Mouse (Mus musculus): ENCODE data around the gene Grk2. TPM values are rescaled to one million over a fixed set of nuclear protein-coding genes. Genes with fewer than 3 reads are reported as not detected.

Grk2 gene
- polyA plus RNA-seq, 1 experiment from 2014 or later: 74.9 TPM

DNA sequence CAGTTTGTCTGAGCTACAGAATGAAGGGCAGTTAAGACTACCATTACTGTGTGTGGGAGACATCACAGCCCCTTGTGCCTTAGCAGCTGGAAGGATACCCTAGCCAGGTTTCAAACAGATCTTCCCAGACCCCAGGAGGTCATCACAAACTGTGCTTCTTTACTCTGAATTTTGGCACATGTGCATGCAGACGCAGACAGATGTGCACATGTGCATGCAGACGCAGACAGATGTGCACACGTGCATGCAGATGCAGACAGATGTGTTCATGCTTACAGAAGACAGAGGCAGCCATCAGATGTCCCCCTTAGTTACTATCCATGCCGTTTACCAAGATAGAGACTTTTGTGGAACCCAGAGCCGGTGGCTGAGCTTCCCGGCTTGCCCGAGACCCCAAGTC, 6.9 kb downstream of the Grk2 start:
- TF ChIP-seq CTCF (IDR thresholded peaks at IDR 0.05): no peak
- ChIA-PET CTCF (interaction anchor here (0.9 to 3.7 kb wide), 5 partner anchors 9 to 41 kb away, joined by 3 to 24 read pairs (median 3); partner anchors contain the start of gene Ankrd13d), POLR2A (interaction anchor here (0.6 kb wide), 1 partner anchor 189 kb away, joined by 3 read pairs; no protein-coding TSS in a partner anchor)
- no peaks in the 10 kb centered on the region for H3K27me3 ChIP-seq
- no peak for DNase-seq (ENCODE audit: low read depth, low spot score)
- in situ Hi-C loops (cut with MboI; ENCODE audit: low pct_unique_long_range_greater_than_20kb): no loop called here
- no peak for ATAC-seq

DNA sequence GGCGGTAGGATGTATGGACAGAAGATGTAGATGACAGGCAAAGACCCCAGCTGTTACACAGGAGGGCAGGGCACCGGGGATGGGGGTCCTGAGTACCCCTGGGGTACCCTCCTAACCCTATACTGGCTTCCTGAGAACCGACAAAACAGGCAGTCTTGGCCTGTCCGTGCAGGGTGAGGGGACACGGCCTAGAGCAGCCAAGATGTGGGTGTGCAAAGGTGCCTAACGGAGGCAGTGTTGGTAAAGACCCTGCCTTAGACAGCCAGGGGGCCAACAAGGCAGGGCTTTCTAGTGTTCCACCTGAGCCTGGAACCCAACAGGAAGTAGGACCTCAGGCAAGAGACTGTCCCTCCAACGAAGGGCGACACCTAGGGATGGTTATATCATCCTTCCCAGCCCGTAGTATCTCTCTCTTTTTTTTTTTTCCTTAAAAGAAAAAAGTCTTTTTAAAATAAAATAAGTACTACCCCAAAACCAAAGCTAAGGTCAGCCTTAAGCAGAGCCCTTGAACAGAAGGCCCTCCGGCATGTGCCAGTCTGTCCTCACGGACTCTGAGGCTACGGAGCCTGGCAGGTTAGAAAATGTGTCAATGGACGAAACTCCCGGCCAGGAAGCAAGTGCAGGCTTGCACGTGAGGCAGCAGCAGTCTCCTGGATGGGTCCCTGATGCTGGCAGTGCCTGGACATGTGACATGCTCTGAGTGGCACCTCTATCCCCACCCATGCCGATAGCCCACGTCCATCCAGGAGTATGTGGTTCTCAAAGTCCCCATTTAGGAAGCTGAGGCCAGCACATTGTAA, 7.5 kb downstream of the Grk2 start:
- H3K27me3 ChIP-seq: no peaks in the 10 kb centered on the region
- DNase-seq (ENCODE audit: low read depth, low spot score) (no peak), ATAC-seq (no peak)
- in situ Hi-C loops (cut with MboI; ENCODE audit: low pct_unique_long_range_greater_than_20kb): no loop called here
- ChIA-PET POLR2A (interaction anchor here (0.6 kb wide), 1 partner anchor 189 kb away, joined by 3 read pairs; no protein-coding TSS in a partner anchor), CTCF (interaction anchor here (0.9 to 3.7 kb wide), 3 partner anchors 8 to 41 kb away, joined by 3 to 24 read pairs (median 3); partner anchors contain the start of gene Ankrd13d)
- no peak for TF ChIP-seq CTCF (IDR thresholded peaks at IDR 0.05)

DNA sequence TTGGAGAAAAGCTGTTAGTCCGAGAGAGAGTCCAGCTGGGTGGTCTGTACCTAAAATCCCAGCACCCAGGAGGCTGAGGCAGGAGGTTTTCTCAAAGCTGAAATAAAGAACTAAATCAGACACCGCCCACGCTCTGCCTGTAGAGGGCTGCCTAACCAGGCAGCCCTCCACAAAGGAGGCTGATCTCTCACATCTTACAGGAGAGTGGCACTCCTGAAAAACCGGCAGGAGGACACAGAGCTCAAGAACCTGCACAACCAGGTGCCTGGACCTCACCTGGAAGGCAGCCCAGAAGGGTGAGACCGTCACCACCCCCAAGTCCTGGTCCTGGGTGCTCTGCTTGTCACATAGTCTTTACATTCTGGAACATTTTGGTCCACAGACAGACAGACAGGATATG, 8.2 kb downstream of the Grk2 start:
- TF ChIP-seq CTCF (IDR thresholded peaks at IDR 0.05): no peak
- ATAC-seq (no peak), DNase-seq (ENCODE audit: low read depth, low spot score) (no peak)
- in situ Hi-C loops (cut with MboI; ENCODE audit: low pct_unique_long_range_greater_than_20kb): no loop called here
- H3K27me3 ChIP-seq: no peaks in the 10 kb centered on the region
- ChIA-PET POLR2A (no interaction called here), CTCF (interaction anchor here (3.7 kb wide), 1 partner anchor 14 kb away, joined by 24 read pairs; the partner anchor contains the start of gene Ankrd13d)

DNA sequence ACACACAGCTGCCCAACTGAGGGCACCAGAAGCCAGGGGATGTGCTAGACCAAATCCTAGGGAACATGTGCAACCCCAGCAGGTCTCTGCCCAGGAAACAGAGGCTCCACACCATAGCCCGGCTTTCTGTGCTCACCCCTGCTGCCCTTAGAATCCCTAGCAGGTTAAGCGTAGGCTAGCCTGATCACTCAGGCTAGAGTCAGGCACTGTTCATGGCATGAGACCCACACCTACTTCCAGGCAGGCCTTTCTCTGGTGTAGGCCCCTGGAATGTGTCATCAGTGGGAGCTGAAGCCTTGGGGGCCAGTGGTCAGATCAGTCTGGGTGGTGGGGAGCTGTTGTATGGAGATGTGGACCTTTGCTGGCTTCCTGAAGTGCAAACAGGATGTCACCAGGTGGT, 9.4 kb downstream of the Grk2 start:
- ChIA-PET CTCF (interaction anchor here (3.7 kb wide), 1 partner anchor 12 kb away, joined by 24 read pairs; the partner anchor contains the start of gene Ankrd13d), POLR2A (no interaction called here)
- in situ Hi-C loops (cut with MboI; ENCODE audit: low pct_unique_long_range_greater_than_20kb): no loop called here
- ATAC-seq (no peak), DNase-seq (ENCODE audit: low read depth, low spot score) (no peak)
- H3K27me3 ChIP-seq: no peaks in the 10 kb centered on the region
- TF ChIP-seq CTCF (IDR thresholded peaks at IDR 0.05): no peak

DNA sequence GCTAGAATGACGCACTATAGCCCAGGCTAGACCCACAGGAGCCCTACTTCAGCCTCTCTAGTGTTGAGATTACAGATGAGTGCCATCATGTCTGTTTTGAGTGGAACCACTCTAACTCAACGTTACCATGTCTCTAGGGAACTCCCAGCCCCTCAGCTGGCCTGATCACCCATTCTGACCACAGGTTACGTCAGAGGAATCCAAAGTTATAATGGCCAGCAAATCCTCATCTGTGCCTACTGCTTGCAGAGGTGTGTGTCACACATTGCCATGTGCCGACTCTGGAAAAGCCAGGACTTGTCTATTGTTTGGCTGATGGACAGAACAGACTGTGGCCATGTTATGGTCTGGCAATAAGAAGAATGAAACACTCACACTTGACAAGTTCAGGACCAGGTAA, 10.6 kb downstream of the Grk2 start:
- TF ChIP-seq CTCF (IDR thresholded peaks at IDR 0.05): no peak
- POLR2A ChIA-PET: interaction anchor here (1.6 kb wide), 1 partner anchor 13 kb away, joined by 5 read pairs; the partner anchor contains the start of gene Ankrd13d
- DNase-seq (ENCODE audit: low read depth, low spot score): no peak
- in situ Hi-C loops (cut with MboI; ENCODE audit: low pct_unique_long_range_greater_than_20kb): no loop called here
- CTCF ChIA-PET: interaction anchor here (3.7 kb wide), 1 partner anchor 11 kb away, joined by 24 read pairs; the partner anchor contains the start of gene Ankrd13d
- H3K27me3 ChIP-seq: no peaks in the 10 kb centered on the region
- no peak for ATAC-seq

DNA sequence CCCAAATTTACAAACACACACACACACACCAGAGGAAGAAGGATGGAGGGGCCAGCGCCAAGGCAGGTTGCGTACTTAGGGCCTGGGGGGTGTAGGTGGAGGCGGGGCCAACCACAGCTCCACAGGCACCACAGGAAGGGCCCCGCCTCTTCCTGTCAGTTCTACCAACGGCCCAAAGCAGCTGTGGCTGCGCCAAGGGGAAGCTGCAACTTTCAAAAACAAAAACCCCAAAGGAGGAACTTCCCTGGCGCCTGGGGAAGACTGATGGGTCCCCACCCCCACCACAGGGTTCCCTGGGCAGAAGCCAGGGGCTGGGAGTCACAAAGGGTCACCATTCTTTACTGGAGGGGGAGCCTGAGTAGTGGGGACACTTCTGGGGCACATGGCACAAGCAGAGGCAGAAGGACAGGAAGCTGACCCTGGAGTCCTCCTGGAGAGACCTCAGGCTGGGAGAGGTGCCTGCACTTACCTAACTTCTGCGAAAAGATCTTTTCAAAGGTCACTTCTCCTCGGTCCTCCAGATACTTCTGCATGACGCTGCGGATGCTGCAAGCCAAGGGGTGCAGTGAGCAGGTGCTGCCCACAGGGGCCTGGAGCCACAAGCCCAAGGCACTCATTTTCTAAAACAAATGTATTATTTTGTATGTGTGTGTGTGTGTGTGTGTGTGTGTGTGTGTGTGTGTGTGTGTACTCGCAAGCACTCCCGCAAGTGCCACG, 11.5 kb downstream of the Grk2 start:
- ChIA-PET POLR2A (interaction anchor here (1.6 kb wide), 1 partner anchor 12 kb away, joined by 5 read pairs; the partner anchor contains the start of gene Ankrd13d), CTCF (interaction anchor here (1.1 to 1.9 kb wide), 3 partner anchors 10 to 21 kb away, joined by 3 to 5 read pairs (median 3); partner anchors contain the start of gene Ankrd13d)
- in situ Hi-C loops (cut with MboI; ENCODE audit: low pct_unique_long_range_greater_than_20kb): no loop called here
- no peak for TF ChIP-seq CTCF (IDR thresholded peaks at IDR 0.05)
- DNase-seq (ENCODE audit: low read depth, low spot score) (no peak), ATAC-seq (no peak)
- H3K27me3 ChIP-seq: no peaks in the 10 kb centered on the region

DNA sequence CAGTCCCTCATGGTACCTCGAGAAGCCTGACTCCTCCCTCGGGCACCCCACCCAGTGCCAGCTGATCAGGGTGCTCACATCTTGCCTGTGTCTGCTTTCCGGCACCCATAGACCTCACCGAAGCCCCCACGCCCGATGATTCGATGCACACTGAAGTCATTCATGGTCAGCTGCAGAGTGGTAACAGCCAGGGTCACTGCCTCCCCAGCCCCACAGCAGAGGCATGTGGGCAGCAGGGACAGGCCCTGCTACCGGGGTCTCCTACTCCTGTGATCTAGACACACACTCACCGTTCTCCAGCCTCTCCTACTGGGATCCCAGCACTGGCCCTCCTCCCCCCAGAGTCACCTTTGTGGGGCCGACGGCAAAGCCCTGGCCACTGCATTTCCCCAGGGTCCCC, 14.9 kb downstream of the Grk2 start:
- in situ Hi-C loops (cut with MboI; ENCODE audit: low pct_unique_long_range_greater_than_20kb): no loop called here
- POLR2A ChIA-PET: interaction anchor here (1.4 kb wide), 1 partner anchor 8 kb away, joined by 4 read pairs; the partner anchor contains the start of gene Ankrd13d

DNA sequence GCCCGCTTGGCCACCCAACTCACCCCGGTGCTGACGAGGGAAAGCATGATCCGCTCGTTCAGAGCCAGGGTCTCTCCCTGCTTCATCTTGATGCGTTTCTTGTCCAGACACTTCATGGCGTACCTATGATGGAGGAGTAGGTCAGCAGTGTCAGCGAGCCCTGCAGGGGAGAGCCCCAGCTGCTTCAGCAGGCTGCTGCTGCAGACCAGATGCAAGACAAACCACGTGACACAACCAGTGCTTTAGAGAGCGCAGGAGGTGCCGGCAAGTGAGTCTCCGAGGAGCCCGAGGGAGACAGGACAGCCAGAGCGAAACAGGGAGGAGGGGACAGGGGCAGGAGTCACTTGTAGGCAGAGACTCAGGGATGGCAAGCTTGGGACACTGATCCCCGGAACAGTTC, 15.3 kb downstream of the Grk2 start:
- ChIA-PET CTCF (interaction anchor here (1.0 to 1.3 kb wide), 2 partner anchors 9 to 40 kb away, joined by 3 read pairs; no protein-coding TSS in a partner anchor), POLR2A (interaction anchor here (1.1 to 1.4 kb wide), 2 partner anchors 8 to 22 kb away, joined by 4 to 7 read pairs; partner anchors contain the start of genes Ankrd13d and Ssh3)
- H3K27me3 ChIP-seq: no peaks in the 10 kb centered on the region
- DNase-seq (ENCODE audit: low read depth, low spot score) (no peak), ATAC-seq (no peak)
- no peak for TF ChIP-seq CTCF (IDR thresholded peaks at IDR 0.05)
- in situ Hi-C loops (cut with MboI; ENCODE audit: low pct_unique_long_range_greater_than_20kb): no loop called here

More for the DNA sequence above, 14.9 kb downstream of the Grk2 start:
- ATAC-seq (no peak), DNase-seq (ENCODE audit: low read depth, low spot score) (no peak)
- no peaks in the 10 kb centered on the region for H3K27me3 ChIP-seq
- TF ChIP-seq CTCF (IDR thresholded peaks at IDR 0.05): no peak
- CTCF ChIA-PET: interaction anchor here (1.3 kb wide), 1 partner anchor 39 kb away, joined by 3 read pairs; no protein-coding TSS in a partner anchor

DNA sequence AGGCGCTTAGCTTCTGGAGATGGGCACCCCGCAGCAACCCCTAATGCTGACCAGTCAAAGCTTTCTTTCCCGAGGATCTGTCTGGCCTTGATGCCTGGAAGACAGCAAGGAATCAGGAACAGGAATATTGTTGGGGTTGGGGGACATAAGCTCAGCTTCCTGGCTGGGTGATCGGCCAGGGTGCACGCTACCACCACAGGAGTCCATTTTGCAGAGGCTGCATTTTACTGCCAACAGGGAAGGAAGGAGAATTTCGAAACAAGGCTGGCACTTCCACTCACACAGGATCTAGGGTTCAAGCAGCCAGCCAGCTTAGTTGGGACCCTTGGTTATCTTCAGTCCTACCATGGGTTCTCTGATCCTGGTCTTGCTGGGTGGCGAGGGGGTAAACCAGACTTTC, 22.4 kb downstream of the Grk2 start:
- no peak for TF ChIP-seq CTCF (IDR thresholded peaks at IDR 0.05)
- ChIA-PET CTCF (interaction anchor here (0.9 to 3.6 kb wide), 7 partner anchors 12 to 23 kb away, joined by 4 to 24 read pairs (median 7); no protein-coding TSS in a partner anchor), POLR2A (interaction anchor here (0.9 to 2.1 kb wide), 3 partner anchors 7 to 26 kb away, joined by 4 to 6 read pairs (median 5); no protein-coding TSS in a partner anchor)
- no peak for DNase-seq (ENCODE audit: low read depth, low spot score)
- no peaks in the 10 kb centered on the region for H3K27me3 ChIP-seq
- no peak for ATAC-seq
- in situ Hi-C loops (cut with MboI; ENCODE audit: low pct_unique_long_range_greater_than_20kb): no loop called here

Measured in Patski (cell line).